Mouse (Mus musculus) hindbrain, embryonic 13.5 days (tissue): ENCODE measurements around the gene Ankrd13b. TPM values are rescaled to one million over a fixed set of nuclear protein-coding genes. Genes with fewer than 3 reads are reported as not detected.

Experiments used
- ATAC-seq: fragments of 200-750 bp; cut with Nextera tagmentation; 2 replicates; pipeline ENCODE4 v1.8.0; 2017; ENCODE audit warnings: moderate TSS enrichment; ENCODE audit not compliant: low FRiP score
- H3K27ac ChIP-seq: fragments of 300-500 bp; sonication (generic); 2 replicates; pipeline ENCODE4 v1.5.1; 2015; ENCODE audit warnings: inconsistent platforms, mild to moderate bottlenecking, moderate library complexity
- H3K27me3 ChIP-seq: fragments of 300-500 bp; sonication (generic); 2 replicates; pipeline ENCODE4 v1.6.1; 2015; ENCODE audit warnings: mild to moderate bottlenecking, inconsistent platforms
- H3K36me3 ChIP-seq: fragments of 300-500 bp; sonication (generic); 2 replicates; pipeline ENCODE4 v1.6.1; 2015; ENCODE audit warnings: mild to moderate bottlenecking, inconsistent platforms
- H3K4me1 ChIP-seq: fragments of 300-500 bp; sonication (generic); replicated peaks from 2 replicates; pipeline ENCODE4 v1.6.1; 2015; ENCODE audit warnings: inconsistent platforms
- H3K4me2 ChIP-seq: fragments of 300-500 bp; sonication (generic); 2 replicates; pipeline ENCODE4 v1.6.1; 2015; ENCODE audit warnings: inconsistent platforms, mild to moderate bottlenecking, moderate library complexity
- H3K4me3 ChIP-seq: fragments of 300-500 bp; sonication (generic); 2 replicates; pipeline ENCODE4 v1.5.1; 2015; ENCODE audit warnings: mild to moderate bottlenecking, inconsistent platforms
- H3K9ac ChIP-seq: fragments of 300-500 bp; sonication (generic); 2 replicates; pipeline ENCODE4 v1.6.1; 2015; ENCODE audit warnings: mild to moderate bottlenecking, inconsistent platforms
- H3K9me3 ChIP-seq: fragments of 300-500 bp; sonication (generic); 2 replicates; pipeline ENCODE4 v1.6.1; 2016; ENCODE audit warnings: inconsistent platforms
- WGBS: fragments of 180-500 bp; shearing (Covaris S2); methylation state at CpG from one replicate; pipeline ENCODE4 v1.1.7; 2015; 5-methylcytosine and 5-hydroxymethylcytosine counted together
- polyA plus RNA-seq: library from polyadenylated mRNA; unstranded; fragments of >200 nt; fragmentation: Nextera tagmentation; extraction: Ambion mirVana; gene quantifications from 2 replicates; pipeline ENCODE4 v1.2.1, GENCODE M21; 2015

Ankrd13b gene
- polyA plus RNA-seq, 1 experiment from 2014 or later = 29.4 TPM

DNA sequence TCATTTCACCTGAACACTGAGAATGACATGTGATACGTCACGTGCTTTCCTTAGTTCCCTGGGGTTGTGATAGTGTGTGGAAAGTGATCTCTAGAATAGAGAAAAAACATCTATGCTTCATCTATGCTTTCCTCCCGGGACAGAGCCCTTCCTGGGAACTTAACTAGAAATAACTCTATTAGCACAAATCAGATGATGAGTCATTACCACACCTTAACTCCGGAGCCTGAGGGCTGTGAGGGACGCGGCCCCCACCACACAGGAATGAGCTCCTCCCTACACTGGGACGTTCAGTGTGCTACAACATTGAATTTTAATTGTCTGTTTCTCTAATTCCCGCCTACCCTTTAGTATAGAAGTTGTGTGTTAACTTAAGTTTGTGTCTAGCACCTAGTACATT is 48.5 kb downstream of the Ankrd13b start:
- no peak for ATAC-seq

DNA sequence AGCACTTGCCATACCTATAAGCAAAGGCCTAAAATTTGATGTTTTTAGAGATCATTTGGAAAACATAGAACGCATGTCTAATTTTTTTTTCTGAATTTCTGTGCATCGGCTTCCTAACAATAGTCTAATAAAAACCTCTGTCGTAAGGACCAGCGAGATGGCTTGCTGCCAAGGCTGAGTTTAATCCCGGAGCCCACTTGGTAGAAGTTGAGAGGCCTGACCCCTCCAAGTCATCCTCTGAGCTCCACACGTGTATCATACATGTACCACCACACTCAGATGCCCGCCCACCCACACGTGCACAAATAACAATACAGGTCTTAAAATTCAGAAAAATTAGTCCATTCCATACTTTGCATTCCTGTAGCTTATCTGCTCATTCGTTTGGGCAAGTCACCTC is 49.4 kb downstream of the Ankrd13b start:
- no peak for ATAC-seq
- H3K27me3 ChIP-seq = no peaks in the 10 kb centered on the region
- no peak overlapping the region for H3K4me2 ChIP-seq
- H3K9ac ChIP-seq = no peak overlapping the region
- WGBS = 92% methylated on average over 9 of the region's 9 CpGs
- H3K36me3 ChIP-seq = peaks cover 57% of the 10 kb centered on the region
- no peaks in the 10 kb centered on the region for H3K9me3 ChIP-seq
- no peak overlapping the region for H3K4me3 ChIP-seq
- H3K27ac ChIP-seq = no peak overlapping the region
- H3K4me1 ChIP-seq = no peaks in the 10 kb centered on the region

More for the DNA sequence above, 48.5 kb downstream of the Ankrd13b start:
- 90% methylated on average over 8 of the region's 8 CpGs for WGBS
- H3K4me3 ChIP-seq = no peak overlapping the region
- H3K27ac ChIP-seq = no peak overlapping the region
- no peaks in the 10 kb centered on the region for H3K27me3 ChIP-seq
- no peaks in the 10 kb centered on the region for H3K4me1 ChIP-seq
- no peak overlapping the region for H3K4me2 ChIP-seq
- no peaks in the 10 kb centered on the region for H3K9me3 ChIP-seq
- H3K9ac ChIP-seq = no peak overlapping the region
- peaks cover 57% of the 10 kb centered on the region for H3K36me3 ChIP-seq

DNA sequence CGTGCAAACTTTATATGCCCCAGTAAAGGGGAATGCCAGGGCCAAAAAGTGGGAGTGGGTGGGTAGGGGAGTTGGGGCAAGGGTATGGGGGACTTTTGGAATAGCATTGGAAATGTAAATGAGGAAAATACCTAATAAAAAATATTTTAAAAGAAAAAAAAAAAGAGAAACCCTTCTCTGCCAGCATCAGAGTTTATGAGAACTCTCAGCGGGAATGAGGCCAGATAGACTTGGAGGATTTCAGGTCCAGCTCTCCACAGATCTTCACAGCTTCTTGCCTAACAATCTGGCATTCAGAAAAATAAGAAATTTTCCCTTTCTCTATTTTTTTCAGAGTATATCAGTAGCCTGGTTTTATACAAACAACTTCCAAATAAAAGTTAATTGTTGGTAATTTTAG is 52.5 kb downstream of the Ankrd13b start:
- H3K36me3 ChIP-seq = peaks cover 44% of the 10 kb centered on the region
- no peaks in the 10 kb centered on the region for H3K4me1 ChIP-seq
- H3K9me3 ChIP-seq = no peaks in the 10 kb centered on the region
- H3K27me3 ChIP-seq = no peaks in the 10 kb centered on the region
- no peak overlapping the region for H3K4me2 ChIP-seq
- WGBS = 89% methylated on average over 2 of the region's 2 CpGs
- ATAC-seq = no peak
- H3K9ac ChIP-seq = no peak overlapping the region
- H3K4me3 ChIP-seq = no peak overlapping the region
- H3K27ac ChIP-seq = no peak overlapping the region

DNA sequence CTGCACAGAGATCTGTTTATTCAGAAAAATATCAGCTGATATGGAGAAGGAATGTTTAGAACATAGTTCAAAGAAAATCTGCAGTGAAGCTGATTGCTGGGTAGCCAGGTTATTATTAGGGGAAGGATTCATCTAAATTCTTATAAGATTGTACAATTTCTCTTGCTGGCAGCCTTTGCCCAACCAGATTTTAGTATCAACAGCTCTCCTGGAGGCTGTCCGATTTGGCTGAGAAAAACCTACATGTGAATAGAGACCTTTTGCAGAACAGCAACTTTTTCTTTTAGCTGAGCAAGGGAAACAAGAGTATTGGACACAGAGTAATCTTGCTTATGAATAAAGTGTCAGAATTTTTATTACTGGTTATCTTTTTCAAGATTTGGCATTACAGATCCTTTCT is 61.0 kb downstream of the Ankrd13b start:
- Histone ChIP-seq H3K27ac (no peak overlapping the region), H3K9ac (no peak overlapping the region), H3K9me3 (no peaks in the 10 kb centered on the region), H3K4me2 (no peak overlapping the region), H3K36me3 (peaks cover 38% of the 10 kb centered on the region), H3K4me1 (no peaks in the 10 kb centered on the region), H3K27me3 (no peaks in the 10 kb centered on the region), H3K4me3 (no peak overlapping the region)
- WGBS = 93% methylated on average over 1 of the region's 1 CpGs
- ATAC-seq = no peak

DNA sequence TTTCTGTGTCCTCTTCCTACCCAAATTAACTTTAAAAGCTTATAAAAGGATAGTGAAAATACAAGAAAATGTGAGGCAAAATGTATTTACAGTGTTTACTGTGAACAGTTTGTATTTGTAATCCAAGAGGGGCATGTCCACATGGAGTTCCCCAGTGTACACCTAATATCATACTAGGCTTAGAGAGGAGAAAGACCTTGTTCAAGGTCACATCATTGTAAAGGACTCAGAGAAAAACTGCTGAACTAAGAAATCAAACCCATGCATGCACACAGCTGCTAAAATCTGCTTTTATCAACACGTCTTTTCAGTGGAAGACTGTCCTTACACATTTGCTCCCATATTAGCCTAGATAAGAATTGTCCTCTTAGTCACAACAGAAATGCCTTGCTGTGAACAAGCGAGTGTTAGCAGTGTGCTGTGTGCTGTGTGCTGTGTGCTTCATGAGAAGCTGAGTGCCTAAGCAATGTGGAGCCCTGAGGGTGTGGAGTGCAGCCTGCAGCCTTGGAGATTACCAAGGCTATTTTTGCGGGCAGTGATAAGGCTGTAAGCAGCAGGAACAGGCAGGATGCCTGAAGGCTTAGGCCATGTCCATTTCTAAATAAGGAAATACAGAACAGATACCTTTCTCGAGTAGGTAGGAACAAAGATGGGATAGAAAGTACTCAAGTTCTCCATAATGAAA is 66.2 kb downstream of the Ankrd13b start:
- Histone ChIP-seq H3K9ac (no peak overlapping the region), H3K4me3 (no peak overlapping the region), H3K9me3 (no peaks in the 10 kb centered on the region), H3K36me3 (peaks cover 38% of the 10 kb centered on the region), H3K4me2 (no peak overlapping the region), H3K27ac (no peak overlapping the region), H3K4me1 (no peaks in the 10 kb centered on the region), H3K27me3 (no peaks in the 10 kb centered on the region)
- no peak for ATAC-seq
- WGBS = 90% methylated on average over 4 of the region's 4 CpGs

Other genes with a start within 250 kb of the Ankrd13b start
- gene Coro6, start 27.3 kb downstream of the Ankrd13b start, polyA plus RNA-seq = 0.12 and 0.19 TPM in 2 replicates
- 14.3 and 15.1 TPM in 2 replicates for gene Git1, start 3.9 kb upstream of the Ankrd13b start, polyA plus RNA-seq
- gene Abhd15, start 25.4 kb upstream of the Ankrd13b start, polyA plus RNA-seq = 1.9 and 3.3 TPM in 2 replicates
- 14.9 and 15.5 TPM in 2 replicates for gene Trp53i13, start 26.3 kb upstream of the Ankrd13b start, polyA plus RNA-seq
- not detected in 2 replicates for gene Gm10392, start 29.5 kb upstream of the Ankrd13b start, polyA plus RNA-seq
- gene Taok1, start 118.1 kb upstream of the Ankrd13b start, polyA plus RNA-seq = 23.2 and 23.7 TPM in 2 replicates
- gene Nufip2, start 196.5 kb upstream of the Ankrd13b start, polyA plus RNA-seq = 4.2 and 4.6 TPM in 2 replicates
- gene Cryba1, start 235.6 kb upstream of the Ankrd13b start, polyA plus RNA-seq = 1.2 and 1.6 TPM in 2 replicates